Mouse (Mus musculus) MN1 (cell line): ENCODE data around the gene Olfr211.
"Not testable (repeated sequence)": the region's sequence is repeated elsewhere in the genome, so short reads cannot be mapped to it uniquely, and the experiment has no call there.

Experiments
- DNase-seq: peaks from one replicate; pipeline ENCODE4 v3.0.0-alpha.2; 2016; ENCODE audit warnings: low spot score

Olfr211 gene

DNA sequence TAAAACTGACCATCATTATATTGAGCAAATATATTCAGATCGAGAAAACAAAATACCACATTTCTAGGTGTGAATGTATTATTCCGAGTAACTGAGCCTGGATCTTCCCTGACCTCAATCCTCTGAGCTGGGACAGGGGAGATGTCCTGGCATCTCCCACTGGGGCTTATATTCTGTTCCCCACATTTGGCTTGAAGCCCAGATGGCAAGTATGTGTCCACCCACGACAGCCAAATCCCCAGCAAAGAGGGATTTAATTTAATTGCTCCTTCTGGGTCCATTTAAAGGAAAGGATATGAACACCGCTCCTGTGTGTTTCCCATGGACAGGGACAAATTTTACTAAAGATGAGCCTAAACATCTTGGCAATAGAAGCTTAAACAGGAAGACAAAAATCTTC lies at the start of gene Olfr211:
Gene Olfr211 (plus strand): TSS at position 301 of the 400 bp plus-strand sequence.
- no peak for DNase-seq

DNA sequence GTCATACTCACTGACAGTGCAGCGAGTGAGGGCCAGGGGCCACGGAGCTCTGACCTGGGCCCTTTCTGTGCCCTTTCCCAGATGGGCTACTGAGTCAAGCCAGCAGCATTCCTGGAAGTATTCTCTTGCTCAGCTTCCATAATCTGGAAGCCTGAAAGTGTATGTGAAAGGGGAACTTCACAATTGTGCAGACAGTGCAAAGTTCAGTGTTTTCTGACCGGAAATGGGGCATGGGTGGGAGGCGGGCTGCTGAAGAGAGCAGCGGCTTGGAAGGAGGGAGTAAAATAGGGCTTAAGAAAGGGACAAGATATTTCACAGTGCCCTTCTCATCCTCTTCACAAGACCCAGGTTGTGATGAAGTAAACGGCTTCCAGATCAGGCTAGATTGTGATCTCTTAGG lies 49.4 kb upstream of the Olfr211 start:
- no peak for DNase-seq

DNA sequence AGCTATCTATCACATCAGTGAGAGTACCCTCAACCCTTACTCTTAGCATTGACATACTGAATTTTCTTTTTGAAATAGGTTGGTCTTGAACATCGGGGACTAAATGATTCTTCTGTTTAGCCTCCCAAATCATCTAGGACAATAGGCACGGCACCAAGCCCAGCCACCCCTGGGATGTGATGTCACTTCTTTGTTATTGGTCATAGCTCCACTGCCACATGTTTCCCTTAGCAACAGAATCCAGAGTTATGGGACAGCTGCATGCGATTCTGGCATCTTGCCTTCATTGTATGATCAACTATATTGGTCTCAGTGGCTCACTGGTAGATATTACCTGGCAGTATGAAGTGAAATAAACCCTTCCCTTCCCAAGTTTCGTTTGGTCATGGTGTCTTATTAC lies 48.4 kb upstream of the Olfr211 start:
- DNase-seq: no peak

DNA sequence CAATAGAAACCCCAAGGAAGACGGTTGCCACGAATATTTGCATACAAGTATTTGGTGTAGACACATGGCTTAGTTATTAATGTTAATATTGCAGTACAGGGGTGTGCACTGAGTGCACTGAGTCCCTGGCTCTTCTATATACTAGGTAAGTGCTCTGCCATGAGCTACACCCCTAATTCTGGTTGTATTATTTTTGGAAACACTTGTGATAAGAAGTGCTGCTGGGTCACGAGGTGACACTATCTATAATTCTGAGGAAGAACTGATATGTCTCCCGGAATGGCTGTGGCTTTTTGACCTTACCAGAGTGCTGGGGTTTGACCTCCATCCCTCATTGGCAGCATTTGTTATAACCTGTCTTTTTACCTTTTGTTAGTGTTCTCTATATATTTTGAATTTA lies 48.0 kb upstream of the Olfr211 start:
- no peak for DNase-seq

DNA sequence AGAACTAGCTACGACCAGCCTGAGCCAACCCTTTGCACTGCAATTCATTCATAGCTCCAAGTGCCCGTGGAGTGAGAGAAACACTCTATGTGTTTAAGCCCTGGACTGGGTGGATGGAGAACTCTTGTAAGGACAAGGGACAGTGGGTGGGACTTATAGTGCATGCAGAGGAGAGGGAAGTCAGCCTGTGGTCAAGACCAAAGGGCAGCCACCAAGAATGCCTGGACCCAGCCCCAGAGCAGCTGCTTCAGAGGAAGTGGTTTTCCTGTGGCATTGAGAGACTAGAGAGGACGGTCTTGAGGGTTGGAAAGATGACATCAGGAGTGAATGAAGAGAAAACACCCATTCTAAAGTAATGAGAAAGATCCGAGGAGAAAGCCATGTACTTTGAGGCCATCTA lies 33.1 kb upstream of the Olfr211 start:
- DNase-seq: no peak

DNA sequence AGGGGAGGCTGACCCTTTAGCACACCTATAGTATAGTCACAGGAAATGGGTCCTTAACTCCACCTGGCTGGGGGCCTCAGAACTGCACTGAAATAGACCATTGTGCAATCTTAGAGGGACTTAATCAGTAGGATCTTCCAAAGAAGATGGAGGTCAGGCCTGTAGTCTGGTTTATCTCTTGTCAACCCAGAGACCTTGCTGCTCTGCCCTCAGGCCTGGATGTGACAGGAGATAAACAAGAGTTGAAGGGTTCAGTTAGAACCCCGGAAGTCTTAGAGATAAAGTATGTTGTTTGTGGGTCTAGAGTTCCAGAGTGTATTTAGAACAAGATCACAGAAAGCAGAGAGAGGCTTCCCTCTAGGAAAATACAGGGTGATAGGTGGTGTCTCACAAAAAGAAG lies 32.4 kb upstream of the Olfr211 start:
- DNase-seq: no peak

DNA sequence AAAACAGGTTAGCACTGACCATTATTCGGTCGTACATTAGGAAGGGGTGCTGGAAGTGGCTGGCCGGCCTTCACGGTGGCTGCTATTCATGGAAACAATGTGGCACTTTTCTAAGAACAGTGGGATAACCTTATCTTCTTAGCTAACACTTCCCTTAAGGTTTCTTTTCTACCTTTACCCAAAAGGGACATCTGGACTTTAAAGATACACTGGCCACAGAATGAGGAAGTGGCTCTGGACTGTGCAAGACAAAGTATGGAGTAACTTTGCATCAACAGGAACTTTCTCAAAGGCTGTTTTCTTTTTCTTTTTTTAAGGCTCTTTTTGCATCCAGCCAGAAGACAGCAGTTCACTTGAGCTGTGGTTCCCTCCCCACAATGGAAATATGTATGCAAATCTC lies 30.2 kb upstream of the Olfr211 start:
- DNase-seq: no peak

DNA sequence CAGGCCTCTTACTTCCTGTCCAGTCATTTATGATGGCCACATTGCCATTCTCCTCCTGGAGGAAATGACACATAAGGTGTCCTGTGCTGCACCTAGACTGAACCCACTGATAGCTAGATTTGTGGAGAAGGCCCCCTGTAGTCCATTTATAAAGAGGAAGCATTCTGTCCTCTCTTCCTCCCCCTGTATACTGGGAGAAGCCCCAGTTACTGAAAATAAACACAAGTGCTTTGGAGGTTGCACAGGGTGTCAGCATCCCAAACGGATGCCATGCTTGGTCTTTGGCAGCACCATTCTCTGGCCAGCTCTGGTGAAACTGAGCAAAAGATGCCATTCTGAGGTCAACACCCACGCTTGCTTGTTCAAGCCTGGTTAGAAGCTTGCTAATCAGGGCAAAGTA lies 29.7 kb upstream of the Olfr211 start:
- no peak for DNase-seq

DNA sequence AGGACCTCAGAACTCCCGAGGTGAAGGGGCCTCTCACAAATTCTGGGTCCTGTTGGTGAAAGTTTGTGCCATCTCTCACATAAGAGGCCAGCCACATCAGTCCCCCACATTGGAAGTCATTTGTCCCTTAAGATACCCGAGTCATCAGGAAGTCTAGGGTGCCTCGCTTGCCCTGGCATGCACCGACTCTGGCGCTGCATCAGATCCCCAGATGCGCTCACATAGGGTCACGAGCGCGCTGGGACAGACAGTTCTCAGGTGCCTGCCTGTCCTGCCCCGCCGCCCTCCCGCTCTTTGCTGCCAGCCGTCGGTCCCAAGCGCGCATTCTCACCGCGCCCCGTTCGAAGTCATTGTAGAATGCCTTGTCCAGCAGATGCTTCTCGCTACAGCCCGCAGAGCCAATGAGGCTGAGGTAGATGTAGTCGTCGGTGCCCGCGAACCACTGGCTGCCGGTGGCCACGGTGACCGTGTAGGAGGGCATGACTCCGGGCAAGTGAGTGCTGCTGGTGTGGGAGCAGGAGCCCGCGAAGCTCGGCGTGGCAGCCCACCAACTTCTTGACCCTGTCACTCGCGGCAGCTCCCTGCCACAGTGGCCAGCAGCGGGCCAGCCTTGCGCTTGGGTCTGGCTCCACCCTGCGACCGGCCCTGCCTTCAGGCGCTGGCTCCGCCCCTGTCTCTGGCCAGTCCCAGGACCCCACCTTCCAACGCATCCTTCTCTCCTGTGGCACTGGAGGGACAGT lies 28.2 kb upstream of the Olfr211 start, which contains the start of gene Alox5:
Gene Alox5 (minus strand): TSS at position 635 of the 740 bp plus-strand sequence.
- DNase-seq: no peak

DNA sequence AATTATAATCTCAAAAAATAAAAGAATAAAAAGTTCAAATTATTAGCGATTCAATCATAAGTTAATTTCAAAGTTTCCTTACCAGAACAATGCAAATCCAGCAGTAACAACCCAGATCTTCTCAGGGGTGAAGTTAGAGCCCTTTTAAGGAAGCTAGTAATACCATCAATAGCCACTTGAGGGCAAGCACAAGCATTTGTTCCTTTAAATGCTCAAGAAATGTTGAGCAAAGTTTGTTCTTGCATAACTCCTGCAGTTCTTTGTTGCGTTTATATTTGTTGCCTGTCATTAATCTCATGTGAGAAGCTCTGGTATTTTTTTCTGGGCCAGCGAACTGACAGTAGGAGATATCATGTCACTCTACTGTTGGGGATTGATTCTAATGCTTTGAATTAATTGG lies 20.8 kb upstream of the Olfr211 start:
- peak; percentile 13 for DNase-seq

DNA sequence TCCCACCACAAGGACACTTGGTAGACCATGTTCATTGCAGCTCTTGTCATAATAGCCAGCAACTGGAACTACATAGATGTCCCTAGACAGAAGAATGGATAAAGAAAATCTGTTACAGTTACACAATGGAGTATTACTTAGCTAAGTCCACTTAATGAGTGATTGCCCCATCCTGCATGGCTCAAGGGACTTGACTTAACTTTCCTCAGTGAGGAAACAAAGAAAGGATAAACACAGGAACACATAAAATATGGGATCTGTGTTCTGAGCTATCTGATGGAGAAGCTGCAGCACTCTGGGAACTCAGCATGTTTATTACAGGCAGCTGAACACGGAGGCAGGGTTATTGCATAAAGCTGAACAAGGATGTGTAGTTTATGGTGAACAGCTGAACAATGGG lies 3.8 kb upstream of the Olfr211 start:
- no peak for DNase-seq

DNA sequence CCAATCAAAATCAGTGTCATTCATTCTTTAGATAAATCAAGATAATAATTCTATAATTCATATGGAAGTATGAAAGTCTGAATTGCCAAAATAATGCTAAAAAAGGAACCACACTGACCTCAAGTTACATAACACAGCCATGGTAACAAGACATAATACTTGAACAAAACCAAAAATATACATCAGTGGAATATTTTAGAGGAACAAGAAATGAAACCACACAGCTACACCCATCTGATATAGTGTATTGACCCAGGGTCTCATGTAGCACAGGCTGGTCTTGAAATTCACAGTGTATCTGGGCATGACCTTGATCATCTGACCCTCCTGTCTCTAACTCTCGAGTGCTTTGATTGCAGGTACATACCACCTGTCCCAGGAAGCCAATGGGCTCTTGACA lies 2.1 kb upstream of the Olfr211 start:
- DNase-seq: no peak

DNA sequence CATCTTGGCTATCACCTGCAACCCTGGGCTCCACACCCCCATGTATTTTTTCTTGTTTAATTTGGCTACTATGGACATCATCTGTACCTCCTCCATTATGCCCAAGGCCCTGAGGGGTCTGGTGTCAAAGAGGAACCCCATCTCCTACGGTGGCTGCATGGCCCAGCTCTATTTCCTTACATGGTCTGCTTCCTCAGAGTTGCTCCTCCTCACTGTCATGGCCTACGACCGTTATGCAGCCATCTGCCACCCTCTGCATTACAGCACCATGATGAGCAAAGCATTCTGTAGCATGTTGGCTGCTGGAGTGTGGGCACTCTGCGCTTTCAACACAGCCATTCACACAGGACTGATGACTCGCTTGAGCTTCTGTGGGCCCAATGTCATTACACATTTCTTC lies 4.9 kb downstream of the Olfr211 start:
- DNase-seq: no peak

DNA sequence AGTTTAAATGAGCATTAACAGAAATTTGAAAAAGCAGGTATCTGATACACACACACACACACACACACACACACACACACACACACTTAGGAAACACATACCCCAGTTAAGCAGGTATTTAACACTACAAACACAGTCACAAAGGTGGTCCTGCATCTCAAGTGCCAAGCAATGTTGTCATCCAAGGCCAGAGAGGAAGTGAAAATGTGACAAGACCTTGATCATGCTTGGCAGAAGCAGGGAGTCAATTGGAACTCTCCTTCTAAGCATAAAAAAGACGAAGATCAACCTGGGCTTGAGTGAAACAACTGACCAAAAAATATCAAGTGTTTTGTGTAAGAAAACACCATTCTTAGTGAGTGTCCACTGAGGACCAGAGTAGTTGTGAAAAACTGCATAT lies 7.1 kb downstream of the Olfr211 start:
- DNase-seq: no peak

DNA sequence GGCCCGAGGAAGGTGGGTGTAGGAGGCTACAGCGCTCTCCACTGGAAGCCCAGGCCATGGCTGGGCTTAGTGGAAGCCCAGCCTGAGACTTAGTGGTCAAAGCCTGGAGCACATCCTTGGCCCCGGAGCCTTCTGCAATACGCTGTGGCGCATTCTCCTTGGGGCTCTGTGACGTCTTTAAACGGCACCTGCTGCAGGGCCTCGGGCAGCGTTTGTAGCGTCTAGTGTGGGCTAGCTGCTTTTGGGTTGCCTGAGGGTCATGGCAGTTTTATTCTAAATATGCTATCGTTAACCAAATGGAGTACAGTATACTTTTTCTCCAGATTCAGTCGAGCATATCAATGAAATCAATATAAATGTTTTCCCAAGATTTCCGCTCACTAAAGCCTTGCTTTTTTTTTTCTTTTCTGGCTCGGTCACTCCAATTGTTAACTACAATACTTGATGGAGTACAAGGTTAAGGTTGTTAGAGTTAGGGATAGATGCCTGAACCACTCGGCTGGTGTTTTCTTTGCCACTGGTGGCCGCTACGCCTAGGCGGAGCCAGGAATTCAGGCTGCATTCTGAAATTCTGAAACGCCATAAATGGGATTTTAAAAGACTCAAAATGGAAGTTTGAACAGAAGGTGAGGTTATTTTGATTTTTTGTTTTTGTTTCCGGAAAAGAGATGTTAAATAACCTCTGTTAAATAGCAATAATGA lies 17.6 kb downstream of the Olfr211 start, which contains the start of gene Olfr212:
Gene Olfr212 (plus strand): TSS at position 215 of the 702 bp plus-strand sequence.
- DNase-seq: not testable (repeated sequence)

DNA sequence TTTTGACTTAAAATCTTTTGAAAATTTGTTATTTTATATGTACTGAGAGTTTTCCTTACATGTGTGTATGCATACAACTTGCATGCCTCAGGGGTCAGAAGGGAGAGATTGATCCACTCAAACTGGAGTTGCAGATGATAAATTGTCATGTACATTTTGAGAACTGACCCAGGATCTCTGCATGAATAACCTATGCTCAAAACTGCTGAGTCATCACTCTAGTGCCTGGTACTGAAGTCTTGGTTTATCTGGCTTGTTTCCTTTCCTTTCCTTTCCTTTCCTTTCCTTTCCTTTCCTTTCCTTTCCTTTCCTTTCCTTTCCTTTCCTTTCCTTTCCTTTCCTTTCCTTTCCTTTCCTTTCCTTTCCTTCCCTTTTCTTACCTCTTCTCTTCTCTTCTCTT lies 25.9 kb downstream of the Olfr211 start:
- DNase-seq: no peak

DNA sequence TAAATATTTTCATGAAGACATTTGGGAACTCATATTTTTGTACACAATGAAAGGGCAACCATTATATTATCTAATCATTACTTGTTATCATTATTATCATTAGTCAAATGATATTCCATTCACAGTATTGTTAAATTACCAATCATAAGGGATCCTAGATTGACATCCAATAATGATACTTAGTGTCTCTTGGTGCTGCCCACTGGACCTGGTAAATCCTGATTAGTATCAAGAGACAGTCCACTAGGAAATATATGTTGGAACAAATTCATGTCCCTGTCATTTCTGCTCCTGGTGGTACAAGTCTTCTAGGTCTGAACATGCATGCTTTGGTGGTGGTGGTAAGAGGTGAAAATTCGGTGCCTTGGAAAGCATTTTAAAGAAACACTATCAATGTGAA lies 49.3 kb downstream of the Olfr211 start, which contains the start of gene Olfr213:
Gene Olfr213 (plus strand): TSS at position 301 of the 400 bp plus-strand sequence.
- DNase-seq: no peak

DNA sequence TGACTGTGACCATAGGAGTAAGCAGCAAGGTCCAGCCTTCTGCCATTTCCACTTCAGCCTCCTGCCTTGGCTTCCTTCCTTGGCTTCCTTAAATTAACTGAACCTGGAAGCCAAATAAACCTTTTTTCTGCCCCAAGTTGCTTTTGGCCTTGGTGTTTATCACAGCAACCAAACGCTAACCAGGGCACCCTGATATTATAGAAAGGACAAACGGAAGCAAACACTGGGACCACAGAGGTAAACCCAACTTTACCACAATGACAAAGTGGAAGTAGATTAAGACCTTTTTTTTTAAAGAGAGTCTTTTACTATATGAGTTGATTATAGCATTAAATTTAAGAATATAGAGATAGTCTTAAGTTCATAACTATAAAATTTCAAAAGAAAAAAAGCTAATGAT lies 53.6 kb downstream of the Olfr211 start:
- no peak for DNase-seq
